Mouse (Mus musculus) lung, postnatal 0 days (tissue): ENCODE data around the gene Atp1b1.

Experiments
- CTCF ChIP-seq: IDR thresholded peaks from 2 replicates; pipeline ENCODE4 v1.5.1; 2016; ENCODE audit warnings: antibody characterized with exemption, mild to moderate bottlenecking
- EP300 ChIP-seq: IDR thresholded peaks from 2 replicates; pipeline ENCODE4 v1.6.1; 2016; ENCODE audit warnings: antibody characterized with exemption, mild to moderate bottlenecking, control low read depth

GRCm38 (mm10) chr1:164474778-164475511 is 16.8 kb upstream of the Atp1b1 start:
- TF ChIP-seq EP300 (no peak), CTCF (no peak)
